Mouse (Mus musculus) midbrain, embryonic 14.5 days (tissue): ENCODE data around the gene Arsg. TPM values are rescaled to one million over a fixed set of nuclear protein-coding genes. Genes with fewer than 3 reads are reported as not detected.

ENCODE experiments used
- ATAC-seq: fragments of 200-750 bp; cut with Nextera tagmentation; 2 replicates; pipeline ENCODE4 v1.8.0; 2017; ENCODE audit warnings: moderate number of reproducible peaks, moderate library complexity; ENCODE audit not compliant: low FRiP score, low TSS enrichment
- DNase-seq: peaks from one replicate; pipeline ENCODE4 v3.0.0-alpha.2; 2015
- H3K27ac ChIP-seq: fragments of 300-500 bp; sonication (generic); replicated peaks from 2 replicates; pipeline ENCODE4 v1.5.1; 2014; ENCODE audit warnings: mild to moderate bottlenecking, low read depth, low read length, moderate library complexity
- H3K27me3 ChIP-seq: fragments of 300-500 bp; sonication (generic); 2 replicates; pipeline ENCODE4 v1.6.1; 2014; ENCODE audit warnings: low read length, control low read depth, mixed read lengths; ENCODE audit not compliant: control insufficient read depth, insufficient read depth
- H3K36me3 ChIP-seq: fragments of 300-500 bp; sonication (generic); 2 replicates; pipeline ENCODE4 v1.6.1; 2014; ENCODE audit warnings: low read length, control low read depth; ENCODE audit not compliant: control insufficient read depth, insufficient read depth
- H3K4me1 ChIP-seq: fragments of 300-500 bp; sonication (generic); 2 replicates; pipeline ENCODE4 v1.6.1; 2014; ENCODE audit warnings: mild to moderate bottlenecking, antibody characterized with exemption, low read length, control low read depth; ENCODE audit not compliant: control insufficient read depth, insufficient read depth
- H3K4me2 ChIP-seq: fragments of 300-500 bp; sonication (generic); 2 replicates; pipeline ENCODE4 v1.6.1; 2014; ENCODE audit warnings: mild to moderate bottlenecking, low read length, moderate library complexity
- H3K4me3 ChIP-seq: fragments of 300-500 bp; sonication (generic); replicated peaks from 2 replicates; pipeline ENCODE4 v1.5.1; 2014; ENCODE audit warnings: low read depth, low read length
- H3K9ac ChIP-seq: fragments of 300-500 bp; sonication (generic); replicated peaks from 2 replicates; pipeline ENCODE4 v1.6.1; 2014; ENCODE audit warnings: mild to moderate bottlenecking, low read length, moderate library complexity
- H3K9me3 ChIP-seq: fragments of 300-500 bp; sonication (generic); 2 replicates; pipeline ENCODE4 v1.6.1; 2016; ENCODE audit warnings: low read length, control low read depth, mixed read lengths; ENCODE audit not compliant: control insufficient read depth
- WGBS: fragments of 180-500 bp; shearing (Covaris S2); extraction: QIAGEN DNeasy Blood & Tissue Kit; methylation state at CpG from one replicate; pipeline ENCODE4 v1.1.7; 2014; 5-methylcytosine and 5-hydroxymethylcytosine counted together
- polyA plus RNA-seq: library from polyadenylated mRNA; unstranded; fragments of >200 nt; fragmentation: Nextera tagmentation; extraction: Ambion mirVana; gene quantifications from 2 replicates; pipeline ENCODE4 v1.2.1, GENCODE M21; 2014

Gene Arsg
- polyA plus RNA-seq, 1 experiment from 2014 or later = 2.7 TPM

GRCm38 (mm10) chr11:109440641-109441040 lies 32.5 kb upstream of the Arsg start:
- Histone ChIP-seq H3K27me3 (no peaks in the 10 kb centered on the region), H3K9ac (no peak overlapping the region), H3K4me2 (peak overlapping the region; percentile 74; the same call in 1 of the 2 replicates), H3K36me3 (peaks cover 26% of the 10 kb centered on the region), H3K4me3 (no peak overlapping the region), H3K27ac (no peak overlapping the region), H3K4me1 (peaks cover 9% of the 10 kb centered on the region), H3K9me3 (no peaks in the 10 kb centered on the region)
- 63% methylated on average over 4 of the region's 4 CpGs for whole genome bisulfite sequencing
- DNase-seq = no peak
- no peak for ATAC-seq

GRCm38 (mm10) chr11:109441119-109441518 lies 32.1 kb upstream of the Arsg start:
- Histone ChIP-seq H3K4me1 (peaks cover 9% of the 10 kb centered on the region), H3K27me3 (no peaks in the 10 kb centered on the region), H3K9me3 (no peaks in the 10 kb centered on the region), H3K36me3 (peaks cover 21% of the 10 kb centered on the region), H3K4me3 (no peak overlapping the region), H3K4me2 (no peak overlapping the region), H3K9ac (no peak overlapping the region), H3K27ac (no peak overlapping the region)
- WGBS = 61% methylated on average over 3 of the region's 3 CpGs
- DNase-seq (peak; percentile 55), ATAC-seq (no peak)

GRCm38 (mm10) chr11:109442166-109442730 lies 30.9 kb upstream of the Arsg start:
- H3K27ac ChIP-seq = no peak overlapping the region
- H3K9me3 ChIP-seq = no peaks in the 10 kb centered on the region
- ATAC-seq (no peak), DNase-seq (no peak)
- peaks cover 9% of the 10 kb centered on the region for H3K4me1 ChIP-seq
- no peak overlapping the region for H3K9ac ChIP-seq
- no peaks in the 10 kb centered on the region for H3K27me3 ChIP-seq
- H3K4me2 ChIP-seq = no peak overlapping the region
- 53% methylated on average over 5 of the region's 5 CpGs for WGBS
- no peak overlapping the region for H3K4me3 ChIP-seq
- H3K36me3 ChIP-seq = peaks cover 11% of the 10 kb centered on the region

- 90% methylated on average over 8 of the region's 8 CpGs for WGBS
These were observed 29.5 kb upstream of the Arsg start for GRCm38 (mm10) chr11:109443468-109444263.

GRCm38 (mm10) chr11:109444600-109444999 lies 28.6 kb upstream of the Arsg start:
- no peak overlapping the region for H3K27ac ChIP-seq
- H3K9ac ChIP-seq = no peak overlapping the region
- no peak overlapping the region for H3K4me2 ChIP-seq
- H3K4me3 ChIP-seq = no peak overlapping the region
- H3K36me3 ChIP-seq = no peaks in the 10 kb centered on the region
- H3K9me3 ChIP-seq = no peaks in the 10 kb centered on the region
- H3K27me3 ChIP-seq = no peaks in the 10 kb centered on the region
- peak; percentile 49 for DNase-seq
- peaks cover 8% of the 10 kb centered on the region for H3K4me1 ChIP-seq
- no peak for ATAC-seq
- WGBS = 49% methylated on average over 7 of the region's 7 CpGs

More at GRCm38 (mm10) chr11:109443468-109444263, 29.5 kb upstream of the Arsg start:
- no peak for ATAC-seq
- H3K36me3 ChIP-seq = no peaks in the 10 kb centered on the region
- no peaks in the 10 kb centered on the region for H3K27me3 ChIP-seq
- H3K27ac ChIP-seq = no peak overlapping the region
- no peak for DNase-seq
- H3K4me1 ChIP-seq = peaks cover 9% of the 10 kb centered on the region
- no peaks in the 10 kb centered on the region for H3K9me3 ChIP-seq
- no peak overlapping the region for H3K9ac ChIP-seq
- no peak overlapping the region for H3K4me3 ChIP-seq
- H3K4me2 ChIP-seq = no peak overlapping the region

GRCm38 (mm10) chr11:109445438-109446035 lies 27.6 kb upstream of the Arsg start:
- no peak overlapping the region for H3K4me2 ChIP-seq
- WGBS = 55% methylated on average over 13 of the region's 13 CpGs
- H3K4me3 ChIP-seq = no peak overlapping the region
- DNase-seq (peak; percentile 84), ATAC-seq (no peak; the same call in 1 of the 2 replicates)
- H3K4me1 ChIP-seq = no peaks in the 10 kb centered on the region
- H3K27ac ChIP-seq = no peak overlapping the region
- H3K9ac ChIP-seq = no peak overlapping the region
- no peaks in the 10 kb centered on the region for H3K36me3 ChIP-seq
- H3K9me3 ChIP-seq = no peaks in the 10 kb centered on the region
- H3K27me3 ChIP-seq = no peaks in the 10 kb centered on the region

- H3K36me3 ChIP-seq = no peaks in the 10 kb centered on the region
- no peak overlapping the region for H3K4me3 ChIP-seq
- no peak overlapping the region for H3K4me2 ChIP-seq
- ATAC-seq (no peak), DNase-seq (no peak)
- H3K27ac ChIP-seq = no peak overlapping the region
- H3K9me3 ChIP-seq = no peaks in the 10 kb centered on the region
- no peak overlapping the region for H3K9ac ChIP-seq
- H3K27me3 ChIP-seq = no peaks in the 10 kb centered on the region
- WGBS = 86% methylated on average over 11 of the region's 11 CpGs
- no peaks in the 10 kb centered on the region for H3K4me1 ChIP-seq
These were observed 22.0 kb upstream of the Arsg start for GRCm38 (mm10) chr11:109451169-109451568.

- DNase-seq (no peak), ATAC-seq (no peak)
- Histone ChIP-seq H3K27ac (no peak overlapping the region), H3K36me3 (no peaks in the 10 kb centered on the region), H3K27me3 (no peaks in the 10 kb centered on the region), H3K4me1 (no peaks in the 10 kb centered on the region), H3K9ac (no peak overlapping the region; the same call in 1 of the 2 replicates), H3K9me3 (no peaks in the 10 kb centered on the region), H3K4me3 (no peak overlapping the region), H3K4me2 (no peak overlapping the region)
- WGBS = 74% methylated on average over 5 of the region's 5 CpGs
These were observed 16.9 kb upstream of the Arsg start for GRCm38 (mm10) chr11:109456261-109456660.
